ENCODE assay signal across 10 mouse cellular contexts in the genomic region with DNA sequence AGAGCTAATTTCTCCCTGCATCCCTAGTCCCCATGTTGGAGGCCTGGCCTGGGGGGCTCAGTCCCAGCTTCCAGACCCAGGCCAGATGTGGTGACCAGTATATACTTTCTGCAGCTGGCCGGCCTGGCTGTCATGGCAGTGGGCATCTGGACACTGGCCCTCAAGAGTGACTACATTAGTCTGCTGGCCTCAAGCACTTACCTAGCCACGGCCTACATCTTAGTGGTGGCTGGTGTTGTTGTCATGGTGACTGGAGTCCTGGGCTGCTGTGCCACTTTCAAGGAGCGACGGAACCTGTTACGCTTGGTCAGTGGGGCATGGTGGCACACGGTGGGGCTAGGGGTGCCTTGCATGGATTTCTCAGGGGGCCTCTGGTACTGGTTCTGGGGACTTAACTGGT. TPM values are rescaled to one million over a fixed set of nuclear protein-coding genes. Genes with fewer than 3 reads are reported as not detected.
DNase-seq lines count a peak whose midpoint lies in the region; ATAC-seq and TF ChIP-seq lines count a peak whose summit lies in the region.
"Had no signal": no experiment of that assay in that cellular context is flagged by ENCODE, and none has a peak within 500 bp of the region (broad histone marks: within the 10 kb centered on the region; RNA-seq: fewer than 3 reads in every experiment).

No protein-coding gene starts in this region.

- no peaks in the 10 kb centered on the region for H3K9me3 ChIP-seq in heart, embryonic 14.5 days (ENCODE audit: control insufficient read depth, low read length)
- H3K9me3 ChIP-seq in hindbrain, embryonic 15.5 days, result no peaks in the 10 kb centered on the region
- no peaks in the 10 kb centered on the region for H3K9me3 ChIP-seq in midbrain, embryonic 13.5 days

- TF ChIP-seq POLR2A in bone marrow macrophage, adult 2 months (IDR thresholded peaks at IDR 0.05; ENCODE audit: borderline replicate concordance, low read depth, low read length), result no peak

- H3K9ac ChIP-seq in heart, embryonic 14.5 days (ENCODE audit: low read length), result peak overlapping the region; percentile 96
- H3K9ac ChIP-seq in hindbrain, embryonic 15.5 days, result peak overlapping the region; percentile 73
- H3K9ac ChIP-seq in midbrain, embryonic 13.5 days (replicated peaks), result peak overlapping the region; percentile 83

- DNase-seq in heart, adult 8-10 months (ENCODE audit: low spot score), result no peak
- no peak for DNase-seq in cerebellum, adult 9-10 months
- no peak for DNase-seq in urinary bladder, postnatal 14 days (ENCODE audit: low spot score)
- DNase-seq in thymus, postnatal 36 days, result no peak

- peak overlapping the region; percentile 95 to 98 for H3K27ac ChIP-seq in heart, embryonic 14.5 days (replicated peaks in 1 of 2; ENCODE audit: control insufficient read depth in 1 of 2, insufficient read depth in 1 of 2, low read depth in 2 of 2, low read length in 2 of 2)
- peak overlapping the region; percentile 88 for H3K27ac ChIP-seq in bone marrow macrophage, adult 2 months (ENCODE audit: insufficient read depth, low read depth, low read length)
- H3K27ac ChIP-seq in hindbrain, embryonic 15.5 days (replicated peaks), result peak overlapping the region; percentile 85
- H3K27ac ChIP-seq in midbrain, embryonic 13.5 days, result peak overlapping the region; percentile 87

- peak overlapping the region; percentile 77 to 85; a peak in 2 of 4 replicates for H3K4me3 ChIP-seq in heart, embryonic 14.5 days (ENCODE audit: control insufficient read depth in 1 of 2, insufficient read depth in 1 of 2, low read depth in 1 of 2, low read length in 2 of 2)
- H3K4me3 ChIP-seq in bone marrow macrophage, adult 2 months (ENCODE audit: insufficient read depth, low read length), result peak overlapping the region; percentile 75
- H3K4me3 ChIP-seq in hindbrain, embryonic 15.5 days, result peak overlapping the region; percentile 66
- peak overlapping the region; percentile 66 for H3K4me3 ChIP-seq in midbrain, embryonic 13.5 days (replicated peaks)

- TF ChIP-seq CTCF in bone marrow macrophage, adult 2 months (IDR thresholded peaks at IDR 0.05; ENCODE audit: low read depth, low read length), result no peak

- WGBS in heart, embryonic 14.5 days, result 87% methylated on average over 6 of the region's 6 CpGs
- 72% methylated on average over 6 of the region's 6 CpGs for WGBS in hindbrain, embryonic 15.5 days
- 59% methylated on average over 6 of the region's 6 CpGs for WGBS in midbrain, embryonic 13.5 days

- H3K4me2 ChIP-seq in heart, embryonic 14.5 days (ENCODE audit: low read length), result peak overlapping the region; percentile 91
- peak overlapping the region; percentile 58 for H3K4me2 ChIP-seq in hindbrain, embryonic 15.5 days
- H3K4me2 ChIP-seq in midbrain, embryonic 13.5 days (replicated peaks), result peak overlapping the region; percentile 60

- ATAC-seq in heart, embryonic 14.5 days (ENCODE audit: insufficient number of reproducible peaks, insufficient read depth, low FRiP score, low read depth), result no peak
- no peak for ATAC-seq in hindbrain, embryonic 15.5 days (ENCODE audit: low FRiP score, low read depth)
- no peak for ATAC-seq in midbrain, embryonic 13.5 days

- H3K36me3 ChIP-seq in heart, embryonic 14.5 days (ENCODE audit: control insufficient read depth, insufficient read depth, low read length), result peaks cover 38% of the 10 kb centered on the region
- peaks cover 17% of the 10 kb centered on the region for H3K36me3 ChIP-seq in hindbrain, embryonic 15.5 days
- H3K36me3 ChIP-seq in midbrain, embryonic 13.5 days, result peaks cover 31% of the 10 kb centered on the region

- peaks cover 3% of the 10 kb centered on the region; the same call in 1 of the 2 replicates for H3K27me3 ChIP-seq in heart, embryonic 14.5 days (ENCODE audit: control insufficient read depth, insufficient read depth, low read length)
- H3K27me3 ChIP-seq in hindbrain, embryonic 15.5 days, result peaks cover 24% of the 10 kb centered on the region
- H3K27me3 ChIP-seq in midbrain, embryonic 13.5 days, result peaks cover 28% of the 10 kb centered on the region
- H3K27me3 ChIP-seq: Patski had no signal

- peaks cover 37 to 49% of the 10 kb centered on the region in 2 experiments for H3K4me1 ChIP-seq in heart, embryonic 14.5 days (ENCODE audit: control insufficient read depth in 2 of 2, insufficient read depth in 2 of 2, low read length in 2 of 2)
- peaks cover 58% of the 10 kb centered on the region for H3K4me1 ChIP-seq in bone marrow macrophage, adult 2 months (ENCODE audit: control insufficient read depth, insufficient read depth, low read length)
- peaks cover 59% of the 10 kb centered on the region for H3K4me1 ChIP-seq in hindbrain, embryonic 15.5 days (replicated peaks)
- H3K4me1 ChIP-seq in midbrain, embryonic 13.5 days (replicated peaks), result peaks cover 55% of the 10 kb centered on the region

RNA-seq across cellular contexts. Expression of gene Cd151, which starts 2.2 kb away (rescaled TPM):
- 77.5 and 115 TPM in 2 replicates for polyA plus RNA-seq in heart, embryonic 14.5 days (2014; fragmentation: Nextera tagmentation; extraction: Ambion mirVana)
- total RNA-seq in heart, adult 8-10 months (2022), result 100 to 1,000 TPM; 331 to 351 (median 345) TPM
- polyA plus RNA-seq in bone marrow macrophage, adult 2 months (2012; ENCODE audit: insufficient read depth, insufficient read length, missing spikeins), result 49.5 and 57.9 TPM in 2 replicates
- 20.6 and 20.7 TPM in 2 replicates for polyA plus RNA-seq in hindbrain, embryonic 15.5 days (2015; fragmentation: Nextera tagmentation; extraction: Ambion mirVana)
- 15.4 and 19.9 TPM in 2 replicates for polyA plus RNA-seq in midbrain, embryonic 13.5 days (2015; fragmentation: Nextera tagmentation; extraction: Ambion mirVana)

RNA-seq across cellular contexts. Expression of gene Polr2l, which starts 5.6 kb away (rescaled TPM):
- 73.2 and 78.0 TPM in 2 replicates for polyA plus RNA-seq in heart, embryonic 14.5 days (2014; fragmentation: Nextera tagmentation; extraction: Ambion mirVana)
- 10 to 100 TPM; 75.5 to 93.4 (median 84.3) TPM for total RNA-seq in heart, adult 8-10 months (2022)
- 4.8 and 5.0 TPM in 2 replicates for polyA plus RNA-seq in bone marrow macrophage, adult 2 months (2012; ENCODE audit: insufficient read depth, insufficient read length, missing spikeins)
- 85.9 and 86.2 TPM in 2 replicates for polyA plus RNA-seq in hindbrain, embryonic 15.5 days (2015; fragmentation: Nextera tagmentation; extraction: Ambion mirVana)
- polyA plus RNA-seq in midbrain, embryonic 13.5 days (2015; fragmentation: Nextera tagmentation; extraction: Ambion mirVana), result 88.2 and 91.1 TPM in 2 replicates

RNA-seq across cellular contexts. Expression of gene Tspan4, which starts 5.7 kb away (rescaled TPM):
- 61.5 and 65.0 TPM in 2 replicates for polyA plus RNA-seq in heart, embryonic 14.5 days (2014; fragmentation: Nextera tagmentation; extraction: Ambion mirVana)
- total RNA-seq in heart, adult 8-10 months (2022), result 10 to 100 TPM; 25.8 to 45.3 (median 42.8) TPM
- polyA plus RNA-seq in bone marrow macrophage, adult 2 months (2012; ENCODE audit: insufficient read depth, insufficient read length, missing spikeins), result 99.8 and 102 TPM in 2 replicates
- polyA plus RNA-seq in hindbrain, embryonic 15.5 days (2015; fragmentation: Nextera tagmentation; extraction: Ambion mirVana), result 63.2 and 66.7 TPM in 2 replicates
- 22.5 and 23.6 TPM in 2 replicates for polyA plus RNA-seq in midbrain, embryonic 13.5 days (2015; fragmentation: Nextera tagmentation; extraction: Ambion mirVana)
- total RNA-seq: neutrophil, adult 5-6 weeks had no signal

RNA-seq across cellular contexts. Expression of gene Cracr2b, which starts 8.5 kb away (rescaled TPM):
- 20.4 and 25.6 TPM in 2 replicates for polyA plus RNA-seq in heart, embryonic 14.5 days (2014; fragmentation: Nextera tagmentation; extraction: Ambion mirVana)
- 10 to 100 TPM; 17.7 to 24.2 (median 19.1) TPM for total RNA-seq in heart, adult 8-10 months (2022)
- 66.8 and 69.6 TPM in 2 replicates for polyA plus RNA-seq in bone marrow macrophage, adult 2 months (2012; ENCODE audit: insufficient read depth, insufficient read length, missing spikeins)
- polyA plus RNA-seq in hindbrain, embryonic 15.5 days (2015; fragmentation: Nextera tagmentation; extraction: Ambion mirVana), result 7.1 and 9.5 TPM in 2 replicates
- polyA plus RNA-seq in midbrain, embryonic 13.5 days (2015; fragmentation: Nextera tagmentation; extraction: Ambion mirVana), result 6.8 TPM in 2 replicates

RNA-seq across cellular contexts. Expression of gene Pnpla2, which starts 14.4 kb away (rescaled TPM):
- polyA plus RNA-seq in heart, embryonic 14.5 days (2014; fragmentation: Nextera tagmentation; extraction: Ambion mirVana), result 48.7 and 49.0 TPM in 2 replicates
- total RNA-seq in heart, adult 8-10 months (2022), result 100 to 1,000 TPM; 419 to 549 (median 431) TPM
- polyA plus RNA-seq in bone marrow macrophage, adult 2 months (2012; ENCODE audit: insufficient read depth, insufficient read length, missing spikeins), result 92.9 and 94.0 TPM in 2 replicates
- polyA plus RNA-seq in hindbrain, embryonic 15.5 days (2015; fragmentation: Nextera tagmentation; extraction: Ambion mirVana), result 19.7 and 19.8 TPM in 2 replicates
- polyA plus RNA-seq in midbrain, embryonic 13.5 days (2015; fragmentation: Nextera tagmentation; extraction: Ambion mirVana), result 16.2 and 19.2 TPM in 2 replicates

Comparison
In these comparisons a context has a peak if more than half of its experiments do, and no peak if none do; other contexts are left out.
1. RNA of gene Polr2l, which starts 5.6 kb away (polyA plus RNA-seq): 88.2 to 91.1 TPM in midbrain, embryonic 13.5 days, 85.9 to 86.2 TPM in hindbrain, embryonic 15.5 days and 73.2 to 78.0 TPM in heart, embryonic 14.5 days; 4.8 to 5.0 TPM in bone marrow macrophage, adult 2 months; every median in the first group is over 10 times any median in the second.
2. Peak in every context shown above with its lines, with median percentiles within 50 percentile points of each other: H3K27ac ChIP-seq, H3K4me2 ChIP-seq, H3K4me3 ChIP-seq and H3K9ac ChIP-seq.